Mouse (Mus musculus) kidney, postnatal 0 days (tissue): ENCODE measurements around the gene Msh4. TPM values are rescaled to one million over a fixed set of nuclear protein-coding genes. Genes with fewer than 3 reads are reported as not detected.
A peak's percentile ranks its signal among the peaks of the same experiment; 100 is the strongest.

ENCODE experiments used
- ATAC-seq: fragments of 200-750 bp; cut with Nextera tagmentation; replicated peaks from 2 replicates; pipeline ENCODE4 v1.8.0; 2017; ENCODE audit warnings: low read depth, moderate number of reproducible peaks, moderate TSS enrichment, moderate library complexity; ENCODE audit not compliant: low FRiP score
- DNase-seq: peaks from one replicate; pipeline ENCODE4 v3.0.0-alpha.2; 2016; ENCODE audit warnings: low spot score
- H3K27ac ChIP-seq: fragments of 300-500 bp; sonication (generic); 2 replicates; pipeline ENCODE4 v1.5.1; 2014; ENCODE audit warnings: mild to moderate bottlenecking
- H3K27me3 ChIP-seq: fragments of 300-500 bp; sonication (generic); 2 replicates; pipeline ENCODE4 v1.6.1; 2014; ENCODE audit warnings: low read length, mixed read lengths; ENCODE audit not compliant: insufficient read depth
- H3K36me3 ChIP-seq: fragments of 300-500 bp; sonication (generic); 2 replicates; pipeline ENCODE4 v1.6.1; 2014; ENCODE audit warnings: low read length, mixed read lengths; ENCODE audit not compliant: insufficient read depth
- H3K4me1 ChIP-seq: fragments of 300-500 bp; sonication (generic); replicated peaks from 2 replicates; pipeline ENCODE4 v1.6.1; 2014; ENCODE audit warnings: antibody characterized with exemption, low read length, mixed read lengths; ENCODE audit not compliant: insufficient read depth
- H3K4me2 ChIP-seq: fragments of 300-500 bp; sonication (generic); 2 replicates; pipeline ENCODE4 v1.6.1; 2014; ENCODE audit warnings: mild to moderate bottlenecking, low read length, moderate library complexity, mixed read lengths
- H3K4me3 ChIP-seq: fragments of 300-500 bp; sonication (generic); replicated peaks from 2 replicates; pipeline ENCODE4 v1.5.1; 2014; ENCODE audit warnings: low read depth, low read length
- H3K9ac ChIP-seq: fragments of 300-500 bp; sonication (generic); 2 replicates; pipeline ENCODE4 v1.6.1; 2014; ENCODE audit warnings: low read depth, low read length
- H3K9me3 ChIP-seq: fragments of 300-500 bp; sonication (generic); replicated peaks from 2 replicates; pipeline ENCODE4 v1.6.1; 2016; ENCODE audit warnings: low read length, inconsistent platforms, mixed read lengths
- CTCF ChIP-seq: IDR thresholded peaks from 2 replicates; pipeline ENCODE4 v1.5.1; 2016; ENCODE audit warnings: antibody characterized with exemption, low read depth, mild to moderate bottlenecking, moderate library complexity
- WGBS: fragments of 180-500 bp; shearing (Covaris S2); extraction: QIAGEN DNeasy Blood & Tissue Kit; methylation state at CpG from one replicate; pipeline ENCODE4 v1.1.7; 2014; 5-methylcytosine and 5-hydroxymethylcytosine counted together
- polyA plus RNA-seq: library from polyadenylated mRNA; unstranded; fragments of >200 nt; fragmentation: Nextera tagmentation; extraction: Ambion mirVana; gene quantifications from 2 replicates; pipeline ENCODE4 v1.2.1, GENCODE M21; 2015

Gene Msh4
- polyA plus RNA-seq, 1 experiment from 2014 or later: 0.09 TPM

GRCm38 (mm10) chr3:153814026-153814425 is 91.9 kb downstream of the Msh4 start:
- Histone ChIP-seq H3K4me2 (no peak overlapping the region), H3K4me1 (0 out of 2 replicates have a peak, but pooled peaks cover 3% of the 10 kb centered on the region), H3K4me3 (no peak overlapping the region), H3K9ac (no peak overlapping the region), H3K36me3 (no peaks in the 10 kb centered on the region), H3K27me3 (no peaks in the 10 kb centered on the region), H3K9me3 (no peaks in the 10 kb centered on the region), H3K27ac (no peak overlapping the region)
- DNase-seq: no peak
- no peak for TF ChIP-seq CTCF
- no peak for ATAC-seq
- WGBS: 86% methylated on average over 8 of the region's 8 CpGs

GRCm38 (mm10) chr3:153808406-153808805 is 97.5 kb downstream of the Msh4 start:
- DNase-seq (peak; percentile 12), ATAC-seq (no peak)
- Histone ChIP-seq H3K4me3 (no peak overlapping the region), H3K4me2 (no peak overlapping the region), H3K27ac (no peak overlapping the region), H3K4me1 (no peaks in the 10 kb centered on the region), H3K27me3 (no peaks in the 10 kb centered on the region), H3K9ac (no peak overlapping the region), H3K36me3 (no peaks in the 10 kb centered on the region), H3K9me3 (no peaks in the 10 kb centered on the region)
- WGBS: 44% methylated on average over 13 of the region's 13 CpGs
- TF ChIP-seq CTCF: no peak

GRCm38 (mm10) chr3:153807444-153808149 is 98.3 kb downstream of the Msh4 start:
- H3K36me3 ChIP-seq: no peaks in the 10 kb centered on the region
- no peak overlapping the region for H3K4me3 ChIP-seq
- no peak overlapping the region for H3K27ac ChIP-seq
- ATAC-seq: no peak
- WGBS: 90% methylated on average over 9 of the region's 9 CpGs
- H3K9ac ChIP-seq: no peak overlapping the region
- no peak for TF ChIP-seq CTCF
- no peaks in the 10 kb centered on the region for H3K27me3 ChIP-seq
- no peaks in the 10 kb centered on the region for H3K4me1 ChIP-seq
- no peaks in the 10 kb centered on the region for H3K9me3 ChIP-seq
- DNase-seq: no peak
- H3K4me2 ChIP-seq: no peak overlapping the region

Other genes with a start within 250 kb of the Msh4 start
- gene St6galnac3, start 181.0 kb downstream of the Msh4 start, polyA plus RNA-seq: 34.2 and 34.4 TPM in 2 replicates
- not detected in 2 replicates for gene Asb17, start 61.9 kb downstream of the Msh4 start, polyA plus RNA-seq
- 54.6 and 55.0 TPM in 2 replicates for gene Rabggtb, start 6.9 kb upstream of the Msh4 start, polyA plus RNA-seq
- 280 and 299 TPM in 2 replicates for gene Acadm, start 38.5 kb upstream of the Msh4 start, polyA plus RNA-seq
- gene Slc44a5, start 67.3 kb upstream of the Msh4 start, polyA plus RNA-seq: 0.29 and 0.39 TPM in 2 replicates